Mouse (Mus musculus): ENCODE data around the gene Leap2.

DNA sequence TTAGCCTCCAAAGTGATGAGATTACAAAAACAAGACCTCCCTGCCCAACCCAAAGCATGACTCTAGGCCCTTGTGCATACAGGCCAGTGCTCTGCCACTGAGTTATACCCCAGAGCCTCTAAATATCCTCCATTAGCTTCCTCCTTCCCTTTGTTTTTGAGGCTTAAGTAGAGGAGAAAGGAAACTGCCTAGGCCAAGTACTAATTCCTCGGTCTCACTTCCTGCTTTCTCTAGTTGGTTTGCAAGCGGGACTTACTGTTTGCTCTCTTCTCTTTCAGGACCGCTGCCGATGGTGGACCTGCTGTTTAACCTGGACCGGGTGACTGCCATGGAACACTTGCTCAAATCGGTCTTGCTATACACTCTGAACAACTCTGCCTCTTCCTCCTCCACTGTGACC is 13.4 kb upstream of the Leap2 start:
- no peak for TF ChIP-seq CTCF (IDR thresholded peaks at IDR 0.05; ENCODE audit: control insufficient read depth, insufficient read depth, insufficient replicate concordance, low read depth, low read length)
- no peak for TF ChIP-seq POLR2A (IDR thresholded peaks at IDR 0.05; ENCODE audit: control insufficient read depth, low read depth, low read length)

Measured in testis, adult 2 months (tissue).